Mouse (Mus musculus) liver, embryonic 14.5 days (tissue): Measurements from ENCODE around the gene Zbtb4. TPM values are rescaled to one million over a fixed set of nuclear protein-coding genes. Genes with fewer than 3 reads are reported as not detected.

Source experiments
- ATAC-seq: fragments of 200-750 bp; cut with Nextera tagmentation; 2 replicates; pipeline ENCODE4 v1.8.0; 2017; ENCODE audit warnings: moderate number of reproducible peaks, mild to moderate bottlenecking, moderate library complexity; ENCODE audit not compliant: insufficient read depth
- DNase-seq, 3 experiments: peaks; one replicate each; pipeline ENCODE4 v3.0.0-alpha.2; 2012 to 2013; ENCODE audit warnings: low read depth in 3 of 3, low spot score in 3 of 3
- H3K27ac ChIP-seq: fragments of 300-500 bp; sonication (generic); 2 replicates; pipeline ENCODE4 v1.5.1; 2014; ENCODE audit warnings: moderate library complexity, mild to moderate bottlenecking, control low read depth, inconsistent platforms
- H3K27me3 ChIP-seq: fragments of 300-500 bp; sonication (generic); 2 replicates; pipeline ENCODE4 v1.6.1; 2014; ENCODE audit warnings: mild to moderate bottlenecking, low read length, moderate library complexity; ENCODE audit not compliant: control insufficient read depth, insufficient read depth
- H3K36me3 ChIP-seq: fragments of 300-500 bp; sonication (generic); replicated peaks from 2 replicates; pipeline ENCODE4 v1.6.1; 2014; ENCODE audit warnings: low read depth; ENCODE audit not compliant: control insufficient read depth, insufficient read depth
- H3K4me1 ChIP-seq, 2 experiments: fragments of 200-500 bp in 1 of 2; fragments of 300-500 bp in 1 of 2; sonication (generic) in 1 of 2; replicated peaks; 2 replicates each; pipeline ENCODE4 v1.6.1; 2012 to 2014; ENCODE audit warnings: antibody characterized with exemption in 1 of 2, inconsistent platforms in 1 of 2, low read length in 1 of 2; ENCODE audit not compliant: control insufficient read depth in 2 of 2, insufficient read depth in 2 of 2
- H3K4me2 ChIP-seq: fragments of 300-500 bp; sonication (generic); 2 replicates; pipeline ENCODE4 v1.6.1; 2014; ENCODE audit warnings: low read depth, mild to moderate bottlenecking, control low read depth, moderate library complexity
- H3K4me3 ChIP-seq, 2 experiments: fragments of 200-500 bp in 1 of 2; fragments of 300-500 bp in 1 of 2; sonication (generic) in 1 of 2; 2 replicates each; pipeline ENCODE4 v1.5.1; 2012 to 2014; ENCODE audit warnings: low read depth in 2 of 2, low read length in 2 of 2, mild to moderate bottlenecking in 2 of 2, control low read depth in 1 of 2, inconsistent platforms in 1 of 2, moderate library complexity in 1 of 2; ENCODE audit not compliant: insufficient read depth in 1 of 2
- H3K9ac ChIP-seq: fragments of 300-500 bp; sonication (generic); replicated peaks from 2 replicates; pipeline ENCODE4 v1.6.1; 2014; ENCODE audit warnings: mild to moderate bottlenecking, control low read depth, moderate library complexity
- H3K9me3 ChIP-seq: fragments of 300-500 bp; sonication (generic); 2 replicates; pipeline ENCODE4 v1.6.1; 2016; ENCODE audit warnings: low read length, mixed read lengths; ENCODE audit not compliant: control insufficient read depth
- CTCF ChIP-seq: IDR thresholded peaks from 2 replicates; pipeline ENCODE4 v1.5.1; 2016; ENCODE audit warnings: antibody characterized with exemption, low read depth, control low read depth
- EP300 ChIP-seq: IDR thresholded peaks from 2 replicates; pipeline ENCODE4 v1.6.1; 2016; ENCODE audit warnings: antibody characterized with exemption, low read depth
- WGBS: fragments of 180-500 bp; shearing (Covaris S2); extraction: QIAGEN DNeasy Blood & Tissue Kit; methylation state at CpG from one replicate; pipeline ENCODE4 v1.1.7; 2014; ENCODE audit not compliant: insufficient replicate concordance; 5-methylcytosine and 5-hydroxymethylcytosine counted together
- polyA plus RNA-seq, 2 experiments: library from polyadenylated mRNA; depleted of rRNA in 1 of 2; stranded (reverse) in 1 of 2; unstranded in 1 of 2; fragments of >200 nt; fragmentation: Nextera tagmentation in 1 of 2; extraction: Ambion mirVana in 1 of 2; gene quantifications; 2 replicates each; pipeline versions ENCODE4 v1.2.1 to v1.2.3; 2012 to 2014

Zbtb4 gene
- polyA plus RNA-seq, 2 experiments = 0.58 to 1.5 TPM

DNA sequence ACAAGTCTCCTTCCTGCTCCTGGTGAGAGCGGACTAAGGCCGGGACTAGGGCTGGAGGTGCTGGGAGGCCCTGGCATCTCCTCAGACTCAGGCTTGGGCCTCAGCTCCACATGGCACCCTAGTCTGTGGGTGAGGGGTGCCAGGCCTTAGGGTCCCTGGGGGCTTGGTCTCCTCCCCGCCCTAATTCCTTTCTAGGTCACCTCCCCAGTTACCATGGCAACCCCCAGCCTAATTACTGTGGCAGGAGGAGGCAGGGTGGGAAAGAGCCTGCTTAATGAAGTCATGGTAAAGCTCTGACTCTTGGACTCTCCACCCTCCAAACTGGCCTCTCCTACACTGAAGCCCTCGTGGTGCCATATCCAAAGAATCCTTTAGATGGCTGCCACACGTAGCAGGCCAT is 63.1 kb downstream of the Zbtb4 start:
- no peak overlapping the region for H3K4me3 ChIP-seq
- no peaks in the 10 kb centered on the region for H3K36me3 ChIP-seq
- no peak for DNase-seq
- TF ChIP-seq CTCF = no peak
- no peak for TF ChIP-seq EP300
- peaks cover 4 to 6% of the 10 kb centered on the region in 2 experiments; a peak in 3 of 4 replicates for H3K4me1 ChIP-seq
- H3K27me3 ChIP-seq = peaks cover 7% of the 10 kb centered on the region
- WGBS = 62% methylated on average over 5 of the region's 5 CpGs
- no peak overlapping the region for H3K27ac ChIP-seq
- no peaks in the 10 kb centered on the region for H3K9me3 ChIP-seq
- no peak overlapping the region for H3K4me2 ChIP-seq
- no peak for ATAC-seq
- H3K9ac ChIP-seq = no peak overlapping the region

GRCm38 (mm10) chr11:69833554-69833953 is 67.8 kb downstream of the Zbtb4 start:
- peaks cover 44% of the 10 kb centered on the region for H3K27me3 ChIP-seq
- TF ChIP-seq CTCF = no peak
- no peak for TF ChIP-seq EP300
- peaks cover 7 to 17% of the 10 kb centered on the region in 2 experiments for H3K4me1 ChIP-seq
- no peaks in the 10 kb centered on the region for H3K36me3 ChIP-seq
- 32% methylated on average over 8 of the region's 8 CpGs for WGBS
- DNase-seq (no peak), ATAC-seq (no peak)
- no peaks in the 10 kb centered on the region for H3K9me3 ChIP-seq
- peak overlapping the region; percentile 79 for H3K4me2 ChIP-seq
- peak overlapping the region; percentile 41 for H3K9ac ChIP-seq
- H3K4me3 ChIP-seq = peak overlapping the region; percentile 10 to 42; a peak in 3 of 4 replicates
- H3K27ac ChIP-seq = no peak overlapping the region

Other genes starting within 250 kb of the Zbtb4 start
Only the 30 nearest of the 44 such genes appear.
- 21.4 and 23.5 TPM in 2 replicates for gene Shbg, start 148.0 kb upstream of the Zbtb4 start, polyA plus RNA-seq (2012; rRNA removed)
- gene Shbg, start 148.0 kb upstream of the Zbtb4 start, polyA plus RNA-seq (2014; fragmentation: Nextera tagmentation; extraction: Ambion mirVana) = 28.4 and 33.2 TPM in 2 replicates
- gene Sat2, start 143.9 kb upstream of the Zbtb4 start, polyA plus RNA-seq (2012; rRNA removed) = 3.7 and 5.1 TPM in 2 replicates
- 10.0 and 10.4 TPM in 2 replicates for gene Sat2, start 143.9 kb upstream of the Zbtb4 start, polyA plus RNA-seq (2014; fragmentation: Nextera tagmentation; extraction: Ambion mirVana)
- gene Fxr2, start 132.9 kb upstream of the Zbtb4 start, polyA plus RNA-seq (2012; rRNA removed) = 18.4 and 21.7 TPM in 2 replicates
- 5.4 and 7.7 TPM in 2 replicates for gene Fxr2, start 132.9 kb upstream of the Zbtb4 start, polyA plus RNA-seq (2014; fragmentation: Nextera tagmentation; extraction: Ambion mirVana)
- gene Sox15, start 110.6 kb upstream of the Zbtb4 start, polyA plus RNA-seq (2012; rRNA removed) = not detected in 2 replicates
- gene Sox15, start 110.6 kb upstream of the Zbtb4 start, polyA plus RNA-seq (2014; fragmentation: Nextera tagmentation; extraction: Ambion mirVana) = not detected in 2 replicates
- gene Mpdu1, start 103.3 kb upstream of the Zbtb4 start, polyA plus RNA-seq (2012; rRNA removed) = 40.4 and 60.1 TPM in 2 replicates
- gene Mpdu1, start 103.3 kb upstream of the Zbtb4 start, polyA plus RNA-seq (2014; fragmentation: Nextera tagmentation; extraction: Ambion mirVana) = 13.8 and 16.0 TPM in 2 replicates
- 9.4 and 12.3 TPM in 2 replicates for gene Cd68, start 99.8 kb upstream of the Zbtb4 start, polyA plus RNA-seq (2012; rRNA removed)
- 17.7 and 18.9 TPM in 2 replicates for gene Cd68, start 99.8 kb upstream of the Zbtb4 start, polyA plus RNA-seq (2014; fragmentation: Nextera tagmentation; extraction: Ambion mirVana)
- 312 and 420 TPM in 2 replicates for gene Eif4a1, start 93.5 kb upstream of the Zbtb4 start, polyA plus RNA-seq (2012; rRNA removed)
- 316 TPM in 2 replicates for gene Eif4a1, start 93.5 kb upstream of the Zbtb4 start, polyA plus RNA-seq (2014; fragmentation: Nextera tagmentation; extraction: Ambion mirVana)
- 37.0 and 45.8 TPM in 2 replicates for gene Senp3, start 83.8 kb upstream of the Zbtb4 start, polyA plus RNA-seq (2012; rRNA removed)
- 21.0 and 24.5 TPM in 2 replicates for gene Senp3, start 83.8 kb upstream of the Zbtb4 start, polyA plus RNA-seq (2014; fragmentation: Nextera tagmentation; extraction: Ambion mirVana)
- 0.21 and 0.26 TPM in 2 replicates for gene Tnfsf13, start 80.1 kb upstream of the Zbtb4 start, polyA plus RNA-seq (2012; rRNA removed)
- 0.20 TPM in 1 of 2 replicates, not detected in the other for gene Tnfsf13, start 80.1 kb upstream of the Zbtb4 start, polyA plus RNA-seq (2014; fragmentation: Nextera tagmentation; extraction: Ambion mirVana)
- 3.7 and 4.3 TPM in 2 replicates for gene Tnfsf12, start 70.1 kb upstream of the Zbtb4 start, polyA plus RNA-seq (2012; rRNA removed)
- 2.6 and 3.1 TPM in 2 replicates for gene Tnfsf12, start 70.1 kb upstream of the Zbtb4 start, polyA plus RNA-seq (2014; fragmentation: Nextera tagmentation; extraction: Ambion mirVana)
- 0.53 and 0.80 TPM in 2 replicates for gene Tnfsfm13, start 69.8 kb upstream of the Zbtb4 start, polyA plus RNA-seq (2012; rRNA removed)
- 0.70 and 1.7 TPM in 2 replicates for gene Tnfsfm13, start 69.8 kb upstream of the Zbtb4 start, polyA plus RNA-seq (2014; fragmentation: Nextera tagmentation; extraction: Ambion mirVana)
- gene Polr2a, start 7.3 kb upstream of the Zbtb4 start, polyA plus RNA-seq (2012; rRNA removed) = 14.3 and 16.0 TPM in 2 replicates
- 19.5 and 22.4 TPM in 2 replicates for gene Polr2a, start 7.3 kb upstream of the Zbtb4 start, polyA plus RNA-seq (2014; fragmentation: Nextera tagmentation; extraction: Ambion mirVana)
- not detected in 2 replicates for gene Slc35g3, start 3.9 kb upstream of the Zbtb4 start, polyA plus RNA-seq (2012; rRNA removed)
- gene Slc35g3, start 3.9 kb upstream of the Zbtb4 start, polyA plus RNA-seq (2014; fragmentation: Nextera tagmentation; extraction: Ambion mirVana) = not detected in 2 replicates
- gene Chrnb1, start 30.0 kb downstream of the Zbtb4 start, polyA plus RNA-seq (2012; rRNA removed) = 0.44 and 0.58 TPM in 2 replicates
- gene Chrnb1, start 30.0 kb downstream of the Zbtb4 start, polyA plus RNA-seq (2014; fragmentation: Nextera tagmentation; extraction: Ambion mirVana) = 0.32 and 0.33 TPM in 2 replicates
- gene Fgf11, start 35.9 kb downstream of the Zbtb4 start, polyA plus RNA-seq (2012; rRNA removed) = 0.41 and 0.42 TPM in 2 replicates
- gene Fgf11, start 35.9 kb downstream of the Zbtb4 start, polyA plus RNA-seq (2014; fragmentation: Nextera tagmentation; extraction: Ambion mirVana) = 0.06 and 0.13 TPM in 2 replicates
- 0.25 TPM in 2 replicates for gene Tmem102, start 39.7 kb downstream of the Zbtb4 start, polyA plus RNA-seq (2012; rRNA removed)
- gene Tmem102, start 39.7 kb downstream of the Zbtb4 start, polyA plus RNA-seq (2014; fragmentation: Nextera tagmentation; extraction: Ambion mirVana) = 0.57 and 0.80 TPM in 2 replicates
- gene Gm39566, start 49.4 kb downstream of the Zbtb4 start, polyA plus RNA-seq (2012; rRNA removed) = not detected in 2 replicates
- gene Gm39566, start 49.4 kb downstream of the Zbtb4 start, polyA plus RNA-seq (2014; fragmentation: Nextera tagmentation; extraction: Ambion mirVana) = not detected in 2 replicates
- gene Spem2, start 52.6 kb downstream of the Zbtb4 start, polyA plus RNA-seq (2012; rRNA removed) = not detected in 2 replicates
- not detected in 2 replicates for gene Spem2, start 52.6 kb downstream of the Zbtb4 start, polyA plus RNA-seq (2014; fragmentation: Nextera tagmentation; extraction: Ambion mirVana)
- gene Spem1, start 56.3 kb downstream of the Zbtb4 start, polyA plus RNA-seq (2012; rRNA removed) = not detected in 2 replicates
- gene Spem1, start 56.3 kb downstream of the Zbtb4 start, polyA plus RNA-seq (2014; fragmentation: Nextera tagmentation; extraction: Ambion mirVana) = not detected in 2 replicates
- gene Nlgn2, start 71.9 kb downstream of the Zbtb4 start, polyA plus RNA-seq (2012; rRNA removed) = 2.0 and 2.2 TPM in 2 replicates
- gene Nlgn2, start 71.9 kb downstream of the Zbtb4 start, polyA plus RNA-seq (2014; fragmentation: Nextera tagmentation; extraction: Ambion mirVana) = 0.48 and 0.76 TPM in 2 replicates
- 143 and 197 TPM in 2 replicates for gene Tmem256, start 72.6 kb downstream of the Zbtb4 start, polyA plus RNA-seq (2012; rRNA removed)
- 384 and 393 TPM in 2 replicates for gene Tmem256, start 72.6 kb downstream of the Zbtb4 start, polyA plus RNA-seq (2014; fragmentation: Nextera tagmentation; extraction: Ambion mirVana)
- gene Plscr3, start 80.5 kb downstream of the Zbtb4 start, polyA plus RNA-seq (2012; rRNA removed) = 18.0 and 20.0 TPM in 2 replicates
- 22.8 and 25.0 TPM in 2 replicates for gene Plscr3, start 80.5 kb downstream of the Zbtb4 start, polyA plus RNA-seq (2014; fragmentation: Nextera tagmentation; extraction: Ambion mirVana)
- 1.2 TPM in 2 replicates for gene Tnk1, start 92.8 kb downstream of the Zbtb4 start, polyA plus RNA-seq (2012; rRNA removed)
- gene Tnk1, start 92.8 kb downstream of the Zbtb4 start, polyA plus RNA-seq (2014; fragmentation: Nextera tagmentation; extraction: Ambion mirVana) = 0.43 and 0.80 TPM in 2 replicates
- gene Tmem95, start 112.1 kb downstream of the Zbtb4 start, polyA plus RNA-seq (2012; rRNA removed) = not detected in 2 replicates
- gene Tmem95, start 112.1 kb downstream of the Zbtb4 start, polyA plus RNA-seq (2014; fragmentation: Nextera tagmentation; extraction: Ambion mirVana) = not detected in 2 replicates
- gene Kctd11, start 115.5 kb downstream of the Zbtb4 start, polyA plus RNA-seq (2012; rRNA removed) = 0.93 TPM in 2 replicates
- 0.53 and 1.00 TPM in 2 replicates for gene Kctd11, start 115.5 kb downstream of the Zbtb4 start, polyA plus RNA-seq (2014; fragmentation: Nextera tagmentation; extraction: Ambion mirVana)
- 2.7 and 2.8 TPM in 2 replicates for gene Acap1, start 129.6 kb downstream of the Zbtb4 start, polyA plus RNA-seq (2012; rRNA removed)
- 2.9 and 3.3 TPM in 2 replicates for gene Acap1, start 129.6 kb downstream of the Zbtb4 start, polyA plus RNA-seq (2014; fragmentation: Nextera tagmentation; extraction: Ambion mirVana)
- gene 2810408A11Rik, start 135.1 kb downstream of the Zbtb4 start, polyA plus RNA-seq (2012; rRNA removed) = 0.40 and 0.48 TPM in 2 replicates
- gene 2810408A11Rik, start 135.1 kb downstream of the Zbtb4 start, polyA plus RNA-seq (2014; fragmentation: Nextera tagmentation; extraction: Ambion mirVana) = 0.93 and 1.7 TPM in 2 replicates
- 13.1 and 20.5 TPM in 2 replicates for gene Neurl4, start 135.2 kb downstream of the Zbtb4 start, polyA plus RNA-seq (2012; rRNA removed)
- gene Neurl4, start 135.2 kb downstream of the Zbtb4 start, polyA plus RNA-seq (2014; fragmentation: Nextera tagmentation; extraction: Ambion mirVana) = 2.5 and 3.4 TPM in 2 replicates
- 79.5 and 93.1 TPM in 2 replicates for gene Gps2, start 148.0 kb downstream of the Zbtb4 start, polyA plus RNA-seq (2012; rRNA removed)
- gene Gps2, start 148.0 kb downstream of the Zbtb4 start, polyA plus RNA-seq (2014; fragmentation: Nextera tagmentation; extraction: Ambion mirVana) = 82.7 and 91.2 TPM in 2 replicates
- gene Eif5a, start 156.0 kb downstream of the Zbtb4 start, polyA plus RNA-seq (2012; rRNA removed) = 652 and 846 TPM in 2 replicates
- gene Eif5a, start 156.0 kb downstream of the Zbtb4 start, polyA plus RNA-seq (2014; fragmentation: Nextera tagmentation; extraction: Ambion mirVana) = 1,316 and 1,415 TPM in 2 replicates